Mouse (Mus musculus): ENCODE results near the gene Hist2h2ac. TPM values are rescaled to one million over a fixed set of nuclear protein-coding genes. Genes with fewer than 3 reads are reported as not detected.

Hist2h2ac gene
- total RNA-seq (2023): 100 to 1,000 TPM; 338 to 339 TPM

GRCm38 (mm10) chr3:96220765-96221639 lies at the start of gene Hist2h2ac, which contains the start of gene Hist2h2be:
TSS of gene Hist2h2ac (minus strand) at chr3:96220880.
TSS of gene Hist2h2be (plus strand) at chr3:96221119.

GRCm38 (mm10) chr3:96269511-96270474 lies 49.1 kb upstream of the Hist2h2ac start, which contains the start of gene Hist2h2bb:
TSS of gene Hist2h2bb (plus strand) at chr3:96269752.

DNA sequence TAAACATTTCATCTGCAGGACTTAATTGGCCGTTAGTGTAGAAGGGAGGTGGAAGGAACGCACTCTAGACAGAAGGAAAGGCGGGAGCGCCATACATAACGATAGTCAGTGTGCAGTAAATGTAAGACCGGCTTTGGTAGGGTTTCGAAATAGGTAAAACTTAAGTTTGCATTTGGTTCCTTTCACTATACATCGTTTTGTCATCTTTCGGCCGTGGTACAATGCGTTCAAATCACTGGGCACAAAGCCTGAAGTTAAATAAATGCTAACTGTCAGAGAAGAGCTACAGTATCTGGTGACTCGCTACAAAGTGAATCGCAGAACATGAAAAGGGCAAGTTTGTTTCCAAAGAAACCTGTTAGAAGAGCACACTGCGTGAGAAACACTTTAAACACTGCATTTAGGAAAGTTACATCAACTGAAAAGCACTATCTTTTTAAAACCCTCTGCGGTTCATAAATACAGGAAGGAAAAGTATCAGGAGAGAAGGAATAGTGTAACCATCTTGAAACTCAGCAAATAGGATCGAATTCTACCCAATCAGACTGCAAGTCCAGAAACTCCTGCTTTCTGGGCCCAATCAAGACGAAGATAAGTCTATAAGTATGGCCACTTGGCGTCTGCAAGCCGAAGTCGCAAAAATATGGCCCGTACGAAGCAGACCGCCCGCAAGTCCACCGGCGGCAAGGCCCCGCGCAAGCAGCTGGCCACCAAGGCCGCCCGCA lies 47.5 kb upstream of the Hist2h2ac start, which contains the start of gene Hist2h3b:
Gene Hist2h3b, plus strand, starts transcription at position 604 of the 725 bp plus-strand sequence.

GRCm38 (mm10) chr3:96262979-96263550 lies 42.4 kb upstream of the Hist2h2ac start, which contains the start of gene Hist2h4:
TSS of gene Hist2h4 (minus strand) at chr3:96263311.

DNA sequence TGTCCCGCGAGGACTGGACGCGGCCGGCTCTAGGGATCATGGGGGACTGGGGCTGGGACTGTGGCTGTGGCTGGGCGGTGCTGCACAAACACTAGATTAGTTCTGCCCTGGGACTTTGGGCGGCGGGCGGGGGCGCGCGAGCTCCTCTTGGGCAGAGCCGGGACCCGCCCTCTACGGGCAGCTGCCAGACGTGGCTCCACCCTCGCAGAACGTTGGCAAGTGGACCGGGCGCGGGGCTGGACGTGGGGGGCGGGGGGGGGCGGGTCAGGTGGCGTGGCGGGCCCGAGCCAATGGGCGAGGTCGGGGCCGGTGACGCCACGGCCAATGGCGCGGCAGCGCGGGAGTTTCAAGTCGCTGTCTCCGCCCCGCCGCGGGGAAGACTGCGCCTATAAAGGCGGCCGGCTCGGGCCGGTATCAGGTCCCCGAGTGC lies 25.8 kb upstream of the Hist2h2ac start, which contains the start of gene Hist2h3c1:
Gene Hist2h3c1, plus strand, starts transcription at position 259 of the 430 bp plus-strand sequence.

GRCm38 (mm10) chr3:96245003-96245886 lies 24.6 kb upstream of the Hist2h2ac start, which contains the start of gene Hist2h2aa1:
TSS of gene Hist2h2aa1 (plus strand) at chr3:96245497.

DNA sequence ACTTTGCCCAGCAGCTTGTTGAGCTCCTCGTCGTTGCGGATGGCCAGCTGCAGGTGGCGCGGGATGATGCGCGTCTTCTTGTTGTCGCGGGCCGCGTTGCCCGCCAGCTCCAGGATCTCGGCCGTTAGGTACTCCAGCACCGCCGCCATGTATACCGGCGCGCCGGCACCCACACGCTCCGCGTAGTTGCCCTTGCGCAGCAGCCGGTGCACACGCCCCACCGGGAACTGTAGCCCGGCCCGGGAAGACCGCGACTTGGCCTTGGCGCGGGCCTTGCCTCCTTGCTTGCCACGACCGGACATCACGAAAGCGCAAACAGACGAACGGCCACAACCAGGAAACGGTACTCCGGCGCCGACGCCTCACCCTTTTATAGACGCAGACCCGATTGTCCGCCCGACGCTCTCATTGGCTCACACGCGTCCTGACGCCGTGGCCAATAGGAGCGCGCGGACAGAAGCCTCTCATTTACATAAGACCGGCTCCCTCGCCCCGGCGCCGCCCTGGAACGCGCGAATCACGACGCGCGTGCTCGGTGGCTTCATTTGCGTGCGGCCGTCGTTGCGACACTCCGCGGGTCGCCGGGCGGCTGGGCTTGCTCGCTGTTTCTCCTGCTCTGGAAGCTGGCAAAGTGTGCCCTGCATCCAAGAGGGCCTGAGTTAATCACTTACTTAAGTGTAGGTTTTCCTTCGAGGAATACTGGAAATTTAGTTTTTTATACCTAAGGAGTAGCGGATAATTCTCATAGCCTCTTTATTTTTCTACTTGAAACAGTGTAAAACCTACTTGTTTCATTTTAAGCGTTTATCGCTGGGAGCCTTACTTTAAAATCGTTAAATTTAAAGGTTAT lies 19.5 kb upstream of the Hist2h2ac start, which contains the start of gene Hist2h2aa2:
Gene Hist2h2aa2, minus strand, starts transcription at position 328 of the 850 bp plus-strand sequence.

DNA sequence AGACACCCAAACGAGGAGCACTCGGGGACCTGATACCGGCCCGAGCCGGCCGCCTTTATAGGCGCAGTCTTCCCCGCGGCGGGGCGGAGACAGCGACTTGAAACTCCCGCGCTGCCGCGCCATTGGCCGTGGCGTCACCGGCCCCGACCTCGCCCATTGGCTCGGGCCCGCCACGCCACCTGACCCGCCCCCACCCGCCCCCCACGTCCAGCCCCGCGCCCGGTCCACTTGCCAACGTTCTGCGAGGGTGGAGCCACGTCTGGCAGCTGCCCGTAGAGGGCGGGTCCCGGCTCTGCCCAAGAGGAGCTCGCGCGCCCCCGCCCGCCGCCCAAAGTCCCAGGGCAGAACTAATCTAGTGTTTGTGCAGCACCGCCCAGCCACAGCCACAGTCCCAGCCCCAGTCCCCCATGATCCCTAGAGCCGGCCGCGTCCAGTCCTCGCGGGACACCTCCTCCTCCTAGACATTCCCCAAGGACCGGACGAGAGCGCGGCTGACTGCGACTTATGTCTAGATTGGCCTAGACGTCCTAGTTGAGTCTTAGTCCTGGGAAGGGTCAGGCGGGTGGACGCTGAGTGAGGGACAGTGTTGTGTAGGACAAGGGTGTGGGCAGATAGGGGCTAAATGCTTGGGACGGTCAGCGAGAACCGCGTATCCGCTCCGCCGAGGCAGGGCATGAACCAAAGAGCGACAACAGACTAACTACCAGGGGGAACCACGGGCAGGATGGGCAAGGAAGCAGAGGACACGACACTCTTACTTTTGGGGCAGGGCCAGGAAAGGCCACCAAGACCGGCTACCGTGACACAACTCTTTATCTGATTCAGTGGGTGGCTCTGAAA lies 18.5 kb upstream of the Hist2h2ac start, which contains the start of gene Hist2h3c2:
Gene Hist2h3c2, minus strand, starts transcription at position 174 of the 840 bp plus-strand sequence.

GRCm38 (mm10) chr3:96219661-96220130 lies 984 bp downstream of the Hist2h2ac start, which contains the start of the genes Bola1 and Hist2h2ab:
TSS of gene Bola1 (minus strand) at chr3:96219709.
TSS of gene Hist2h2ab (plus strand) at chr3:96219865.

DNA sequence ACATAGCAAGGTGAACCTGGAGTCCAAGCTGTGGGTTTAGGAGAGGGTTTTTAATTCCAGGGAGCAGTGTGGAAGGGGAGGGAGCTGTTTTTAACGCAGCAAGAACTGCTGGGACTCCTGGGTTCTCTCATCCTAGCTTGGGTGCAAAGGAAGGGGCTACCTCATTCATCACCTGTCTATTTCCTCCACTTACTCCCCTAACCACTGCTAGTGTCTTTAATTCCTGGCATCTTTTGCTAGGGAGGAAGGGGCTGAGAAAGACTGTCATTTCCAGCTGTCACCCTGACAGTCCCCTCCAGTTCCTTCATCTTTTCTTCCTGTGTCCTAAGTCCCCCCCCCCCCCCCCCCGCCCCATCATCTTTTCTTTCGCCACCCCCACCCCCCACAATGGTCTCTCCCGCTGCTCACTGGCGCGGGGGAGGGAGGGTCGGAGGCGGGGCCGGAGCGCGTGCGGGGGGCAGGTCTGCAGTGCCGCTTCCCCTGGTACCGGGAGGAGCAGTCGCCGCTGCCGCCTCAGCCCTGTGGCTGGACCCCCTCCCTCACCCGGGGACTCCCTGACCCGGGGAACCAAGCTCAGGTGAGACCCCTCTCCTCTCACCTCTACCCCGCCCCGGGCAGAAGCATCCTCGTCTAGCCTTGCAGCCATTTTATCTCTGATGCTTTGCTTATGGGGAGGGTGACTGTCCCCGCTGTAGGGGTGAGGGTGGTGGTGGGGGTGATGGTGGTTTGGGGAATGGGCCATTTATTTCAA lies 39.8 kb downstream of the Hist2h2ac start, which contains the start of gene Sv2a:
Gene Sv2a, plus strand, starts transcription at position 425 of the 751 bp plus-strand sequence.

DNA sequence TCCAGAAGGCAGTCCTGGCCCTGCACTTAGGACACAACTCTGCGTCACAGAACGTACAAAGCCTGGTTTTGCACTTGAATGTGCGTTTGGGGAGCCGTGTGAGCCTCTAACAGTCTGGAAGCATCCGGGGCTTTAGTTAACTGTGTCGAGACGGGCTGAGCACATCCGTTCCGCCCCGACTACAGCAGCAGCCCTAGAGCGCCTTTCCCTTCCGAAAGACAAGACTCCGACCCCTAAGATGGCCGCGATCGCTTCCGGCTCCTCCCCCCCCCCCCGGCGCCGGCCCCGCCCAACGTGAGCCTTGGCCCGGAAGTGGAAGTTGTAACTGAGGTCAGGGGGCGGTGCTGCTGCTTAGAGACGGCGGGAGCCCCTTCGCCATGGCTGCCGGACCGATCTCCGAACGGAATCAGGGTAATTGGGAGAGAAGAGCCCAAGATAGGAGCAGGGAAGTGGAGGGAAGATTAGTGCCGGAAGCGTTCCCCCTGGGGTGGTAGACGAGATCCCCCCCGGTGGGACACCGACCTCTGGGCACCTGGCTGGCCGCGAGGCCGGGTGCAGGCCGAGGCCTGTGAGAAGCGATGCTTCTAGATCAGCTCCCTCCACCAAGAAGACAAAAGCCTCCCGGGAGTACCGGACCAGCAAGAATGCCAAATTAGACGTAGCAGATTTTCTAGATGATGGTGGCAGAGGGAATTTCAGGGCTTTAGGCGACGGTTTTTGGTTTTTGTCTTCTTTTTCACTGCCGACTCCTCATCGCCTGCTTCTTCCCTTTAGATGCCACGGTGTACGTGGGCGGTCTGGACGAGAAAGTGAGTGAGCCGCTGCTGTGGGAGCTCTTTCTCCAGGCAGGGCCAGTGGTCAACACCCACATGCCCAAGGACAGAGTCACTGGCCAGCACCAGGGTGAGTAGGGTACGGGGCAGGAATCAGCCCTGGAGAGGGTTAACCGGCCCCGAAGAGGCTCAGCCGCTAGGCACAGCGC lies 48.2 kb downstream of the Hist2h2ac start, which contains the start of gene Sf3b4:
Gene Sf3b4, plus strand, starts transcription at position 136 of the 982 bp plus-strand sequence.

